Mouse (Mus musculus) erythroblast, embryonic 14.5 days (primary cell): Measurements from ENCODE around the gene Cep57l1.

Experiments used
- GATA1 ChIP-seq: IDR thresholded peaks from 2 replicates; pipeline ENCODE4 v1.6.1; 2012; ENCODE audit warnings: low read length, inconsistent platforms, mixed read lengths
- TAL1 ChIP-seq: IDR thresholded peaks from 3 replicates; pipeline ENCODE4 v1.6.1; 2012; ENCODE audit warnings: low read length, inconsistent platforms, mixed read lengths

DNA sequence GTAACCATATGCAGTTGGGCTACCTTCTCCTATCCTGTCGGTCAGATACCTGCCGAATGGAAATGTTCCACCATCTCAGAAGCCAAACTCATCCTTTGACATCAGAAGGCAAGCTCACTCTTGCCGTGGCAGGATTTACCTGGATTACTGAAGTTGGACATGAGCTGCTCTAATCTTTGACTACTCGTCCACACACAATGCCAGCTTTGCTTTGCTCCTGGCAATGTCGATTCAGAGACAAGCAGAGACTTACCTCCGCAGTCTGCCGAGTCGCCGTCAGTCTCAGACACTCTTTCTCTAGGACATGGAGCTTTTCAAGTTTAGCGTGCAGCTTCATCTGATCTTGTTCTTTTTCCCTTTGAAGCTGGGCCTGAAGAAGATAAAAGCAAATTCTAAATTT, 78.9 kb downstream of the Cep57l1 start:
- TF ChIP-seq TAL1, result no peak
- no peak for TF ChIP-seq GATA1
